Mouse (Mus musculus) liver, adult 2 months (tissue): ENCODE data around the gene Ccp110. TPM values are rescaled to one million over a fixed set of nuclear protein-coding genes. Genes with fewer than 3 reads are reported as not detected.

Source experiments
- DNase-seq: peaks from one replicate; pipeline ENCODE4 v3.0.0-alpha.2; 2011; ENCODE audit warnings: low read depth, low spot score; ENCODE audit errors: extremely low read depth
- H3K27ac ChIP-seq: fragments of 200-500 bp; replicated peaks from 2 replicates; pipeline ENCODE4 v1.5.1; 2012; ENCODE audit warnings: low read depth, mild to moderate bottlenecking, control low read depth, inconsistent platforms, low read length; ENCODE audit not compliant: insufficient read depth
- H3K27me3 ChIP-seq: fragments of 200-500 bp; 2 replicates; pipeline ENCODE4 v1.6.1; 2012; ENCODE audit warnings: mild to moderate bottlenecking, moderate library complexity, low read length, inconsistent platforms; ENCODE audit not compliant: control insufficient read depth, insufficient read depth
- H3K36me3 ChIP-seq: fragments of 200-500 bp; 2 replicates; pipeline ENCODE4 v1.6.1; 2012; ENCODE audit warnings: low read length, inconsistent platforms; ENCODE audit not compliant: control insufficient read depth, insufficient read depth
- H3K4me1 ChIP-seq: fragments of 200-500 bp; 2 replicates; pipeline ENCODE4 v1.6.1; 2011; ENCODE audit warnings: low read length; ENCODE audit not compliant: control insufficient read depth, insufficient read depth
- H3K4me3 ChIP-seq: fragments of 200-500 bp; 2 replicates; pipeline ENCODE4 v1.5.1; 2011; ENCODE audit warnings: low read depth, mild to moderate bottlenecking, control low read depth, low read length, moderate library complexity; ENCODE audit not compliant: insufficient read depth
- H3K79me2 ChIP-seq: fragments of 200-500 bp; 2 replicates; pipeline ENCODE4 v1.6.1; 2012; ENCODE audit warnings: inconsistent platforms, mild to moderate bottlenecking, low read length, moderate library complexity; ENCODE audit not compliant: control insufficient read depth, insufficient read depth
- H3K9ac ChIP-seq: fragments of 200-500 bp; 2 replicates; pipeline ENCODE4 v1.6.1; 2012; ENCODE audit warnings: low read depth, mild to moderate bottlenecking, control low read depth, inconsistent platforms, low read length
- CTCF ChIP-seq: fragments of 200-500 bp; IDR thresholded peaks from 2 replicates; pipeline ENCODE4 v1.5.1; 2011; ENCODE audit warnings: low read depth, low read length, control low read depth
- POLR2A ChIP-seq: fragments of 200-500 bp; IDR thresholded peaks from 2 replicates; pipeline ENCODE4 v1.6.1; 2011; ENCODE audit warnings: low read length, control low read depth; ENCODE audit not compliant: insufficient read depth; ENCODE audit errors: extremely low read depth
- WGBS: fragments of 180-500 bp; shearing (Covaris S2); methylation state at CpG from one replicate; pipeline ENCODE4 v1.1.7; 2018; 5-methylcytosine and 5-hydroxymethylcytosine counted together
- polyA plus RNA-seq: library from polyadenylated mRNA; depleted of rRNA; stranded (reverse); fragments of >200 nt; gene quantifications from 2 replicates; pipeline ENCODE4 v1.2.3, GENCODE M21; 2012; rRNA removed
- total RNA-seq: library from RNA; depleted of rRNA; stranded (reverse); fragments of >200 nt; gene quantifications from 2 replicates; pipeline ENCODE4 v1.2.3, GENCODE M21; 2014; rRNA removed

Gene Ccp110
- total and polyA plus RNA-seq, 2 experiments: 1.3 to 3.0 TPM

GRCm38 (mm10) chr7:118777598-118778394 lies 65.4 kb downstream of the Ccp110 start:
- Histone ChIP-seq H3K4me1 (no peaks in the 10 kb centered on the region), H3K27me3 (no peaks in the 10 kb centered on the region), H3K27ac (no peak overlapping the region), H3K79me2 (no peaks in the 10 kb centered on the region), H3K36me3 (peaks cover 4% of the 10 kb centered on the region; the same call in 1 of the 2 replicates), H3K4me3 (no peak overlapping the region), H3K9ac (no peak overlapping the region)
- WGBS: 83% methylated on average over 10 of the region's 10 CpGs
- DNase-seq: no peak
- no peak for TF ChIP-seq CTCF
- TF ChIP-seq POLR2A: no peak

GRCm38 (mm10) chr7:118778561-118778960 lies 66.2 kb downstream of the Ccp110 start:
- Histone ChIP-seq H3K27me3 (no peaks in the 10 kb centered on the region), H3K9ac (no peak overlapping the region), H3K4me3 (no peak overlapping the region), H3K27ac (no peak overlapping the region), H3K36me3 (peaks cover 4% of the 10 kb centered on the region; the same call in 1 of the 2 replicates), H3K79me2 (no peaks in the 10 kb centered on the region), H3K4me1 (no peaks in the 10 kb centered on the region)
- TF ChIP-seq POLR2A (no peak), CTCF (no peak)
- no peak for DNase-seq
- whole genome bisulfite sequencing: 85% methylated on average over 6 of the region's 6 CpGs

DNA sequence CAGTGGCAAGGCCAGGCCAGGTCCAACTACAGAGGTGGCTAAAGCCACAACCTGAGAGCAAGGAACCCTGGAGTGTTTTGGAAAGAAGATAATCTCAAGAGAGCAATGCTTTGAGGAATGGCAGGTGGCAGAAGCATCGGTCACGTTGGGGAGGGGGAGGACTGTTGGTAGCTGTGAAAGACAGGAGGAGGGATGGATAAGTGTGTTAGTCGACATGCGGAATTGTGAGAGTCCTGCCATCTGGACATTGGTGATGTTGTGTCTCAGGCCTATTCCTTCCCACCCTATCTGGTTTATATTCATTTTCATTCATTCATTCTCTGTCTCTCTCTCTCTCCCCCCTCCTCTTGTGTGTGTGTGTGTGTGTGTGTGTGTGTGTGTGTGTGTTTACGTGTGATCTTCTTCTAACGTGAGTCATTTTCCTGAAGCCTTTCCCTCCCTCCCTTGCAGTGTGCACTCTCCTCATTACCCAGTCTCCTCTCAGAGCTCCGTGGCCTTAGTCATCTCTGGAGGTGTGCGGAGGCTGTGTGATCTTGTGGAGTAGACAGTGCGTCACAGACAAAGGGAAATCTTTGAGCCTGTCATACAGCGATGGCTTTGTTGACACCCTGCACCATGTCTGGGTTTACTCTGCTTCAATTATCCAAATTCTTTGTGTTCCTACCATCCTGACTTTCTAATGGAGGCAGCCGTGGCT lies 71.1 kb downstream of the Ccp110 start:
- no peak overlapping the region for H3K9ac ChIP-seq
- H3K4me1 ChIP-seq: no peaks in the 10 kb centered on the region
- no peak for DNase-seq
- no peaks in the 10 kb centered on the region for H3K27me3 ChIP-seq
- H3K27ac ChIP-seq: no peak overlapping the region
- 96% methylated on average over 11 of the region's 11 CpGs for WGBS
- H3K36me3 ChIP-seq: peaks cover 10% of the 10 kb centered on the region; the same call in 1 of the 2 replicates
- no peaks in the 10 kb centered on the region for H3K79me2 ChIP-seq
- no peak for TF ChIP-seq POLR2A
- no peak for TF ChIP-seq CTCF
- H3K4me3 ChIP-seq: no peak overlapping the region

- no peak for DNase-seq
- Histone ChIP-seq H3K27ac (no peak overlapping the region), H3K27me3 (no peaks in the 10 kb centered on the region)
Measured at GRCm38 (mm10) chr7:118786091-118786490, 73.7 kb downstream of the Ccp110 start.

More at GRCm38 (mm10) chr7:118786091-118786490, 73.7 kb downstream of the Ccp110 start:
- WGBS: 88% methylated on average over 6 of the region's 6 CpGs
- no peaks in the 10 kb centered on the region for H3K79me2 ChIP-seq
- H3K4me1 ChIP-seq: no peaks in the 10 kb centered on the region
- H3K9ac ChIP-seq: no peak overlapping the region
- TF ChIP-seq POLR2A (no peak), CTCF (no peak)
- peaks cover 13% of the 10 kb centered on the region; the same call in 1 of the 2 replicates for H3K36me3 ChIP-seq
- no peak overlapping the region for H3K4me3 ChIP-seq

Other genes starting within 250 kb of the Ccp110 start
- gene Itpripl2, start 220.6 kb upstream of the Ccp110 start, total RNA-seq: 3.5 and 4.2 TPM in 2 replicates
- 0.98 and 1.6 TPM in 2 replicates for gene Itpripl2, start 220.6 kb upstream of the Ccp110 start, polyA plus RNA-seq
- 40.1 and 51.7 TPM in 2 replicates for gene Coq7, start 179.2 kb upstream of the Ccp110 start, total RNA-seq
- gene Coq7, start 179.2 kb upstream of the Ccp110 start, polyA plus RNA-seq: 37.4 and 41.5 TPM in 2 replicates
- gene Tmc7, start 127.8 kb upstream of the Ccp110 start, total RNA-seq: 1.9 and 3.2 TPM in 2 replicates
- 0.33 and 0.39 TPM in 2 replicates for gene Tmc7, start 127.8 kb upstream of the Ccp110 start, polyA plus RNA-seq
- under 0.01 TPM in 1 of 2 replicates, not detected in the other for gene Tmc5, start 115.3 kb upstream of the Ccp110 start, total RNA-seq
- 0.05 and 0.99 TPM in 2 replicates for gene Tmc5, start 115.3 kb upstream of the Ccp110 start, polyA plus RNA-seq
- 64.2 and 67.2 TPM in 2 replicates for gene Gde1, start 6.8 kb upstream of the Ccp110 start, total RNA-seq
- 59.9 and 64.5 TPM in 2 replicates for gene Gde1, start 6.8 kb upstream of the Ccp110 start, polyA plus RNA-seq
- 22.3 and 28.3 TPM in 2 replicates for gene Vps35l, start 27.7 kb downstream of the Ccp110 start, total RNA-seq
- gene Vps35l, start 27.7 kb downstream of the Ccp110 start, polyA plus RNA-seq: 15.0 and 16.3 TPM in 2 replicates
- 0.09 and 0.27 TPM in 2 replicates for gene Iqck, start 143.2 kb downstream of the Ccp110 start, total RNA-seq
- gene Iqck, start 143.2 kb downstream of the Ccp110 start, polyA plus RNA-seq: 0.07 and 0.24 TPM in 2 replicates
- gene Knop1, start 143.7 kb downstream of the Ccp110 start, total RNA-seq: 9.4 and 10.4 TPM in 2 replicates
- 6.0 and 6.5 TPM in 2 replicates for gene Knop1, start 143.7 kb downstream of the Ccp110 start, polyA plus RNA-seq